10 mouse cellular contexts compared by ENCODE assay signal in genomic region chr1:78311482-78311881, GRCm38 (mm10). TPM values are rescaled to one million over a fixed set of nuclear protein-coding genes. Genes with fewer than 3 reads are reported as not detected.
A peak's percentile ranks its signal among the peaks of the same experiment; 100 is the strongest.
DNase-seq lines count a peak whose midpoint lies in the region; ATAC-seq lines count a peak whose summit lies in the region.
"Had no signal": no experiment of that assay in that cellular context is flagged by ENCODE, and none has a peak within 500 bp of the region (broad histone marks: within the 10 kb centered on the region; RNA-seq: fewer than 3 reads in every experiment).

No protein-coding gene starts in this region.

- peak overlapping the region; percentile 54; the same call in 1 of the 2 replicates for H3K4me3 ChIP-seq in heart, embryonic 15.5 days
- H3K4me3 ChIP-seq in hindbrain, embryonic 14.5 days (replicated peaks; ENCODE audit: low read length), result no peak overlapping the region; the same call in 1 of the 2 replicates
- no peak overlapping the region for H3K4me3 ChIP-seq in neural tube, embryonic 12.5 days
- no peak overlapping the region for H3K4me3 ChIP-seq in liver, embryonic 12.5 days

- peaks cover 63% of the 10 kb centered on the region for H3K27me3 ChIP-seq in heart, embryonic 15.5 days
- H3K27me3 ChIP-seq in hindbrain, embryonic 14.5 days (ENCODE audit: control insufficient read depth, insufficient read depth, low read length), result peaks cover 43% of the 10 kb centered on the region
- peaks cover 35% of the 10 kb centered on the region for H3K27me3 ChIP-seq in neural tube, embryonic 12.5 days (replicated peaks)
- H3K27me3 ChIP-seq in liver, embryonic 12.5 days (replicated peaks), result peaks cover 58% of the 10 kb centered on the region

- H3K9ac ChIP-seq in heart, embryonic 15.5 days, result no peak overlapping the region
- no peak overlapping the region for H3K9ac ChIP-seq in hindbrain, embryonic 14.5 days
- H3K9ac ChIP-seq in neural tube, embryonic 12.5 days, result no peak overlapping the region
- no peak overlapping the region for H3K9ac ChIP-seq in liver, embryonic 12.5 days
- H3K9ac ChIP-seq: limb, embryonic 15.5 days had no signal

- WGBS in heart, embryonic 15.5 days, result 5% methylated on average over 7 of the region's 7 CpGs
- WGBS in hindbrain, embryonic 14.5 days, result under 1% methylated on average over 7 of the region's 7 CpGs
- 2% methylated on average over 7 of the region's 7 CpGs for WGBS in neural tube, embryonic 12.5 days
- WGBS in liver, embryonic 12.5 days (ENCODE audit: insufficient replicate concordance), result 1% methylated on average over 7 of the region's 7 CpGs

- 0 out of 2 replicates have a peak overlapping the region, but pooled peaks have one; percentile 92 for H3K4me2 ChIP-seq in heart, embryonic 15.5 days
- H3K4me2 ChIP-seq in hindbrain, embryonic 14.5 days (replicated peaks), result peak overlapping the region; percentile 98
- peak overlapping the region; percentile 94 for H3K4me2 ChIP-seq in neural tube, embryonic 12.5 days (replicated peaks)
- H3K4me2 ChIP-seq in liver, embryonic 12.5 days, result no peak overlapping the region

- intact Hi-C loops in heart, postnatal 36 days (cut with DNase I), result no loop called here

- DNase-seq in heart, postnatal 36 days, result no peak
- peak; percentile 70 to 76 for DNase-seq in cerebellum, postnatal 14 days
- DNase-seq in hindbrain, embryonic 14.5 days (ENCODE audit: low spot score), result no peak
- DNase-seq in ovary, postnatal 14 days (ENCODE audit: low spot score), result no peak
- DNase-seq in right cerebral cortex, postnatal 4 days, result no peak

- H3K4me1 ChIP-seq in heart, embryonic 15.5 days (replicated peaks), result peaks cover 19% of the 10 kb centered on the region
- peaks cover 14% of the 10 kb centered on the region for H3K4me1 ChIP-seq in hindbrain, embryonic 14.5 days (replicated peaks; ENCODE audit: control insufficient read depth, insufficient read depth, low read length)
- H3K4me1 ChIP-seq in neural tube, embryonic 12.5 days, result peaks cover 24% of the 10 kb centered on the region
- H3K4me1 ChIP-seq in liver, embryonic 12.5 days, result no peaks in the 10 kb centered on the region

- no peaks in the 10 kb centered on the region for H3K36me3 ChIP-seq in heart, embryonic 15.5 days
- H3K36me3 ChIP-seq in hindbrain, embryonic 14.5 days (replicated peaks; ENCODE audit: control insufficient read depth, insufficient read depth), result no peaks in the 10 kb centered on the region
- no peaks in the 10 kb centered on the region for H3K36me3 ChIP-seq in neural tube, embryonic 12.5 days
- H3K36me3 ChIP-seq in liver, embryonic 12.5 days, result no peaks in the 10 kb centered on the region
- H3K36me3 ChIP-seq: limb, embryonic 15.5 days had no signal

- ATAC-seq in heart, embryonic 15.5 days (replicated peaks; ENCODE audit: insufficient number of reproducible peaks, insufficient read depth, low FRiP score, low read depth), result no peak
- no peak for ATAC-seq in hindbrain, embryonic 14.5 days (ENCODE audit: low FRiP score)
- no peak for ATAC-seq in neural tube, embryonic 12.5 days (ENCODE audit: low FRiP score, low read depth)
- no peak for ATAC-seq in liver, embryonic 12.5 days

- no peak overlapping the region for H3K27ac ChIP-seq in heart, embryonic 15.5 days
- H3K27ac ChIP-seq in hindbrain, embryonic 14.5 days, result no peak overlapping the region
- no peak overlapping the region for H3K27ac ChIP-seq in neural tube, embryonic 12.5 days
- H3K27ac ChIP-seq in liver, embryonic 12.5 days, result no peak overlapping the region
- H3K27ac ChIP-seq: limb, embryonic 15.5 days had no signal

- no peaks in the 10 kb centered on the region for H3K9me3 ChIP-seq in heart, embryonic 15.5 days (replicated peaks)
- no peaks in the 10 kb centered on the region for H3K9me3 ChIP-seq in hindbrain, embryonic 14.5 days (ENCODE audit: control insufficient read depth, low read length)
- H3K9me3 ChIP-seq in neural tube, embryonic 12.5 days, result no peaks in the 10 kb centered on the region
- no peaks in the 10 kb centered on the region for H3K9me3 ChIP-seq in liver, embryonic 12.5 days (replicated peaks)
- H3K9me3 ChIP-seq: limb, embryonic 15.5 days had no signal

RNA-seq across cellular contexts. Expression of gene Sgpp2, which starts 1.3 kb away (rescaled TPM):
- polyA plus RNA-seq in heart, embryonic 15.5 days (2015; fragmentation: Nextera tagmentation; extraction: Ambion mirVana), result 0.20 and 0.25 TPM in 2 replicates
- total RNA-seq in heart, postnatal 36 days (2021), result under 1 TPM in 1 of 2 experiments, not detected in 1; 0.08 TPM
- polyA plus RNA-seq in hindbrain, embryonic 14.5 days (2014; fragmentation: Nextera tagmentation; extraction: Ambion mirVana), result 1.9 and 2.8 TPM in 2 replicates
- 1.2 and 2.1 TPM in 2 replicates for polyA plus RNA-seq in neural tube, embryonic 12.5 days (2016; fragmentation: Nextera tagmentation; extraction: Ambion mirVana)
- 0.13 and 0.32 TPM in 2 replicates for polyA plus RNA-seq in liver, embryonic 12.5 days (2016; fragmentation: Nextera tagmentation; extraction: Ambion mirVana)
- total RNA-seq: common myeloid progenitor, adult 5-6 weeks had no signal

Comparison
In these comparisons a context has a peak if more than half of its experiments do, and no peak if none do; other contexts are left out.
1. DNase-seq: peak in cerebellum, postnatal 14 days (2 of 2); none in heart, postnatal 36 days (0 of 2), hindbrain, embryonic 14.5 days (single experiment), ovary, postnatal 14 days (single experiment) and right cerebral cortex, postnatal 4 days (single experiment).